Mouse (Mus musculus): ENCODE data around the gene Hspa12b.
A peak's percentile ranks its signal among the peaks of the same experiment; 100 is the strongest.
"Not testable (repeated sequence)": the region's sequence is repeated elsewhere in the genome, so short reads cannot be mapped to it uniquely, and the experiment has no call there.

The Hspa12b gene

DNA sequence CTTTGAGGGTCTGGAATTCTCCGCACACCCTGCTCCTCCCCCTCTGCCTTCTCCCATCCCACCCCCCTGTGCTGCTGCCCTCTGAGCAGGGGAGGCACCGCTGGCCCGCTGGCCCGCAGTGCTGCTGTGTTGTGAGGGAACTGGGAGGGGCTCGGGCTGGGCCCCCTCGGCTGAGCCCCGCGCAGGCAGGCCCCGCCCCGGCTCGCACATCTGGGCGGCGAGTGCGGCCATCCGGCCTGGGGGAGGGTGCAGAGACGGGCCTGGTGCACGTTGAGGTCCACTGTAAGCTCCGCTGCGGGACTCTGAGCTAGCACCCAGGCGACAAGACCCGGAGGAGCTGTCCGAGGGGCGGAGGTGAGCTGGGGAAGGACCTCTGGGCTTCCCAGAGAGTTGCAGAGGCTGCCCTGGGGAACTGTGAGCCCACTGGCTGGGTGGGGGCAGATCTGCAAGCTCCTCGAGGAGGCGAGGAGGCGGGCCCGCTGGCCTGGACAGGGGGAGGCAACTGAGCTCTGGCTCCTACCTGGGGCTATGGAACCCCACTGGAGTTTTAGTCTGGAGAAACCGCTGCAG, at the start of gene Hspa12b:
Hspa12b (plus strand) TSS at position 120 of the 570 bp plus-strand sequence.
- DNase-seq (ENCODE audit: low spot score) = peak; percentile 64

DNA sequence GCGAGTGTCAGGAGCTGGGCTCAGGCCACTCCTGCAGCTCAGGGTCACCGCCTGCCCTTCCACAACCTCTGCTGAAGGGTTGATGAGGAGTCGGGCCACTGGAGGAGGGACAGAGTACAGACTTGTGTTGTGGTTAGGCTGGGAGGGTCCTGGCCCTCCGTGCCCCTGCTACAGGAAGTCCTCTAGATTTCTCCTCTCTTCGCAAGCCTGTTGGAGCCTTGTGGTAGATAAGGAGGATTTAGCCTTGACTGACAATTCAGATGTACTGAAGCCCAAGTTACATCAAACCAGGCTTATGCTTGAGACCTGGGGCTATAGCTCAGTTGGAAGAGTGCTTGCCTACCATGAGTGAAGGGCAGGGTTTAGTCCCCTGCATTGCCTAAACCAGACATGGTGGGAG, 46.6 kb upstream of the Hspa12b start:
- DNase-seq (ENCODE audit: low spot score) = no peak

DNA sequence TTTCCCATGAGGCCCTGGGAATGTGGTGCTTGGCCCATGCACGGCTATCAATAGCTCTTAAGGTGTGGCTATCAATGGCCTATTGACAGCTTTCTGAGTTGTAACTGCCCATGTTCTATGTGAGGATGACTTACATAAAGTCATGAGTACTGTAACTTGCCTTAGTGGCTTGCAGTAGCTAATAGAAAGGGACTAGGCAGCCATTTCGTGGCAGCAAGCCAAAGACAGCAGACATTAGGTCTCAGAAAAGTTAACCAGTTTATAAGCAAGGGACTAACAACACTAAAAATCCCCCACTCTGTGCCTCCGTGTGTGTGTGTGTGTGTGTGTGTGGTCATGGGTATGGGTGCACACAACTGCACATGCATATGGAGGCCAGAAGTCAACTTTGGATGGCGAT, 42.9 kb upstream of the Hspa12b start:
- DNase-seq (ENCODE audit: low spot score) = no peak

DNA sequence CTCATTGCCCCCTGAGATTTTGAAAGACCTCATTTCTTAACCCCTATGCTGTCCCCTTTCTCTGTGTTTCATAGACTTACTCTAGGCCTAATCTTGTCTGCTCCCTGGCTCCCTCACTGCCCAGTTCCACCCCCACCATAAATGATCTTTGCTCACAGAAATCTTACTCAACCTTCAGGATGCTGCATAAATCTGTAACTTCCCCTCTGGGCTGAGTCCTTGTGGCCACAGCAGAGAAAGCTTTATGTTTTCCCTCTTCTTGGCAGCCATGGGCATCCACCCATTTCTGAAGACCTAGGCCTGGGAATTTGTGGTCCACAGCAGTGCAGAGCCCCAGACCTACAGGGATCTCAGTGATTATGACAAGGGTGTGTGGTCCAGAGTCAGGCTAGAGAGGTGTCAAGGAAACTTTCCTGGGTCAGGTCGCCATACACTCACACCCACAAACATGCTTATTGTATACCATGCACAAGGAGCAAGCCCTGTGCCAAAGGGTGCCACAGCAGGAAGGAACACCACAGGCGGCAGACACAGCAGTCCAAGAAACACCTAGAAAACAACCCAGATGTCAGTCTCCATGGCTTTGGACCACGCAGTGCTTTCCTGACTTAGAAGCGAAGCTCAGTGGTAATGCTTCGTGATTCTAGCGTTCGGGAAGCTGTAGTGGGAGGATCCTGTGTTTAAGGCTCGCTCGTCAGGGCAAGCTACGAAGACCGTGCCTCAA, 40.3 kb upstream of the Hspa12b start, which contains the start of gene Siglec1:
Siglec1 (minus strand) TSS at position 99 of the 724 bp plus-strand sequence.
- no peak for DNase-seq (ENCODE audit: low spot score)

DNA sequence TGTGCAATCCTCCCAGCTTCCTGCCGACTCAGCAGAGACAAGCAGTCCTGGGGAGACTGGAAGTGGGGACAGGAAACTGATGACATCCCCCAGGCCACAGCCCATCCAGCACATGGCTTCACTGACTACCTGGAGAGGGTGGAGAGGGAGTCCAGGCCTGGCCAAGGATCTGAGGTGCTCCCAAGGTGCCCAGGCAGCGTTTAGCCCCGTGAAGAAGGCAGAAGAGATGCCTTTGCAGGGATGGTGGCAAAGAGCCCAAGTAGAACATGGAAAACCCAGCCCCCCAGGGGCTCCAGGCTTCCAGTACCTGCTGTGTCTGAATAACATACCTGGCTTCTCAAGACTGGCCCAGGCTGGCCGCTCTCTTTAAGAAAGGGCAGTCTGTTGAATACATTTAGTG, 38.5 kb upstream of the Hspa12b start:
- no peak for DNase-seq (ENCODE audit: low spot score)

DNA sequence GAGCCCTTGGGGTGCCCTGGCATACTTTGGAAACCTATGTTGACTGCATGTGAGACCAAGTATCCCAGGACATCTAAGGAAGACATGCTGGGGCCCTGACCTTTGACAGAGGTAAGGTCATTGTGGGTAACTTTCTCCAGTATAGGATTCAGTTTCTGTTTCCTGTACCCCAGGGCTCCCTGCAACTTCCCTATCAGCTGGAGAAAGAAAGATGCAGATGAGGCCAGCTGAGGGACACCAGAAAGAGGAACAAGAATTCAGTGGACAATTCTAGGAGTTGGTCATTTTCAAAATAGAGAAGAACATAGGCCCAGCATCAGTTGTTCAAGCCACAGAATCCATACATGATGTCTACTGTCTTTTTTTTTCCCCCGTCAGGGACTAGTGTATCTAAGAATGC, 37.4 kb upstream of the Hspa12b start:
- no peak for DNase-seq (ENCODE audit: low spot score)

DNA sequence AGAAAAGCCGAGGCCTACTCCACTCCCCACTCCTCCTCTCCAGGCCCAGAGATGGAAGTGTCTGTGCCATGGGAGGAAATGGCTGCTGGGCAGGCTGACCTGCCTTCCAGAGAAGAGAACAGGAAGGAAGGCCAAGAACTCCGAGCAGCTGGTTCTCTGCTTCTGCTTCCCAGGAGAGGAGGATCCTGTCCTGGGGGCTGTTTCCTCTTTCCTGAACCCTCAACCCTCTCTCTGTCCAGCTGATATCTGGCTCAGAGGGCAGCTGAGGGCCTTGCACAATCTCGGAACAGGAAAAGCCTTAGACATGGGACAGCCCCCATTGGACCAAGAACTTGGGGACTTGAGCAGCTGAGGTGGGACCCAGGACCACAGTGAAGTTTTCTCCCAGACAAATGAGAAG, 36.2 kb upstream of the Hspa12b start:
- DNase-seq (ENCODE audit: low spot score) = peak; percentile 12

DNA sequence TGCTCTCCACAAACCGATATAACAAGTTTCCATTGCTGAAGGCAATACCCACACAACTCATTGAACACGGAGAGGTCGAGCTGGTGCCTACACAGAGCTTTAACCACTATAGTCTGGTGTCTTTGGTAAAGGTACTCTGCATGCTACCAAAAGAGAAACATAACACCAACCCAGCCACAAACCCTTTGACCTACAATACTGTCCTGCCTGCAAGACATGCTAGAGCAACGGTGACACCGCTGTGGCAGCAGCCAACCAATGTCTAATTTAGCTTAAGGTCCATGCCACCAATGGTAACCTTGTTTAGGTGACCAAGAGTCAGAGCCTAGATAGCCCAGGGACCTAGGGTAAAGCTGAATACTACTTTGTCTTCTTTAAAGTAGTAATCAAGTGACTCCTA, 33.5 kb upstream of the Hspa12b start:
- peak; percentile 1 for DNase-seq (ENCODE audit: low spot score)

DNA sequence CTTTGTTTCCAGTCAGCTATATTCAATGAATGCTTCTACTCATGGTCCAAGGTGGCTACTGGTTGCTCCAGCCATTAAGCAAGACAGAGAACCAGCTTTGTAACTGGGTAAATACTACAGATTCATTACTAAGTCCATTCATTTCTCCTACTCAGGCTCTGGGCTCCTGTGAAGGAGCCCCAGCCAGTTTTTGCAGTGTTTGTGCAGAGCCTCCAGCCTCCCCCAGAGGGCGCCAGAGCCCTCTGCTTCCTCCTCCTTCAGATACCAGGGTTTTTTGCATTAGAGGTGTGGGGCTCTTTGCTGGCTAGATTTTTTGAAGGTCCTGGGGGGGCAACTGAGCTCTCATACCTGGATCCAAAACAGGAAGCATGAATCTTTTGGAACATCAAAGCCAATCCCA, 32.3 kb upstream of the Hspa12b start:
- DNase-seq (ENCODE audit: low spot score) = peak; percentile 75

DNA sequence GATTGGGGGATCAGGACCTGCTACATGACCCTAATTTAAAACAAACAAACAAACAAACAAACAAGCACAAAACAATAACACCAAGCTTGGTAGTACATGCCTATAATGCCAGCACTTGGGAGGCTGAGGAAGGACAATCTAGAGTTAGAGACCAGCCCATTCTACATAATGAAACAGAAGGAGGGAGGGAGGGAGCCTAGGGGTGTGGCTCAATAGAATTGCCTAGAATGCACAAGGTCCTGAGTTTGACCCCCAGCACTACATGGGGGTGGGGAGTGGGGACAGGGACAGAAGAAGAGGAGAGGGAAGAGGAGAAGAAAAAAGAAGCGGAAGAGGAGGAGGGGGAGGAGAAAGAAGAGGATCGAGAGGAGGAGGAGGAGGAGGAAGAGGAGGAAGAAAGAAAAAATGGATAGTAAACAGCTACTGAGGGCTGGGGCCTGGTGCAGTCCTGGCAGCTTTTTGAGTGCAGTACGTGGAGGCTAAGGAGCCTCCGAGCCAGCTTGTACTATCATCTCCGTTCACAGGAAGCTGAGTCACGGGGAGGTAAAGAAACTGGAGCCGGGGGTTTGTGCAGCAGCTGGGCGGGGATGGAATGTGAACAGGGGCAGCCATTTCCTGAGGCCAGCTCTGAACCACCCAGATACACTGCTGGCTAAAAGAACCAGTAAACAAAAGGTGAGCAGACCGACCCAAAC, 30.8 kb upstream of the Hspa12b start:
- DNase-seq (ENCODE audit: low spot score) = peak; percentile 79

DNA sequence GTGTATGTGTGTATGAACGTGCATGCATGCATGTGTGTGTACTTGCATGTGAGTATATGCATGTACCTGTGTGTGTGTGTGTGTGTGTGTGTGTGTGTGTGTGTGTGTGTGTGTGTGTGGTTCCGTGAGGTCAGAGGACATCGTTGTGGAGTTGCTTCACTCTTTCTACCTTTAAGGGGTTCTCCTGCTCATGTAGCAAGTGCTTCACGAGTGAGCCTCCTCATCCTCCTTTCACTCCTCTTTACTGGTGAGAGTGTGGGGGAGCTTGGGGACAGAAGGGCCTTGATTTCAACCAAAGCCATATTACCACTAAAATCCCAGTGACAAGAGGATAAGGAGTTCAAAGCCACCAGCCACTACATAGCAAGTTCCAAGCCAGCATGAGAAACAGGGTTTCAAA, 30.0 kb upstream of the Hspa12b start:
- DNase-seq (ENCODE audit: low spot score) = no peak

DNA sequence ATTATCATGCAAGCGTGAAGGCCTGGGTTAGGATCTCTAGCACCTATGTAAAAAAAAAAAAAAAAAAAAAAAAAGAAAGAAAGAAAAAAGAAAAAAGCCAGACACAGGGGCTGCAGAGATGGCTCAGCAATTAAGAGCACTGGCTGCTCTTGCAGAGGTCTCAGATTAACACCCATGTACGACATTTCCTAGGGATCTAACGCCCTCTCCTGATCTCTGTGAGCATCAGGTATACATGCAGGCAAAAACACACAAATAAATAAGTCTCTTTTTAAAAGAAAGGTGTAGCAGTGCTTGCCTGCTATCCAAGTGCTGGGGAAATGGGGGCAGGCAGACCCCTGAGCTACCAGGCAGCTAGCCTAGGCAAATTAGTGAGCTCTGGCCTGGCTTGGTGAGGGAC, 25.6 kb upstream of the Hspa12b start:
- DNase-seq (ENCODE audit: low spot score) = no peak

DNA sequence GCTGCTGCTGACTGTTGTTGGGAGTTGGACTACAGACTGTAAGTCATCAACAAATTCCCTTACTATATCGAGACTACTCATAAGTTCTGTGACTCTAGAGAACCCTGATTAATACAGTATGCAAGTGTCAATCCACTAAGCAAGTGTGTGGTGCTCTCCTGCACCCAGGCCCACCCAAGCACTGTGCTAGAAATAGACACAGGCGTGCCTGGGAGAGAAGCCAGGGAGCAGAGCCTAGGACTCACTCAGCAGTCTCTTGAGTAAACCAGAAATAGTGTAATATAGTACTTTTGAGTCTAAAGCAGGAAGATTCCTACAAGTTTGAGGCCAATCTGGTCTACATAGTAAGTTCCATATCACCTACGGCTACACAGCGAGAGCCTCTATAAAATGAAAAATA, 23.1 kb upstream of the Hspa12b start:
- peak; percentile 24 for DNase-seq (ENCODE audit: low spot score)

DNA sequence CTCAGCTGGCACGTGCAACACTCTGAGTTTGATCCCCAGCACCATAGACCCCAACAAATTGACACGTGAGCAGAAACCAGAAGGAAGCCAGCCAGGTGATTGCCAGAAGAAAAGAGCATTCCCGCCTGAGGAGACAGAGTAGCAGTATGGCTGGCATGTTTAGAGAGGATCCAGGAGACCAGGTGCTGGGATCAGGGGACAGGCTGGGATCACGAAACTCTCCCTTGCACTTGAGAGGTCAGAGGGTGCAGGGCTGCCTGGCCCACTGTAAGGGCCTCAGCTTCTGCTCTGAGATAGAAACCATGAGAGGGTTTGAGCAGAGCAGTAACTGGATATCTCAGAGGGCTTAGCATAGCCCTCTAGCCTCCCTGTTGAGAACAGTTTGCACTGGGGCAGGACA, 22.0 kb upstream of the Hspa12b start:
- DNase-seq (ENCODE audit: low spot score) = not testable (repeated sequence)

DNA sequence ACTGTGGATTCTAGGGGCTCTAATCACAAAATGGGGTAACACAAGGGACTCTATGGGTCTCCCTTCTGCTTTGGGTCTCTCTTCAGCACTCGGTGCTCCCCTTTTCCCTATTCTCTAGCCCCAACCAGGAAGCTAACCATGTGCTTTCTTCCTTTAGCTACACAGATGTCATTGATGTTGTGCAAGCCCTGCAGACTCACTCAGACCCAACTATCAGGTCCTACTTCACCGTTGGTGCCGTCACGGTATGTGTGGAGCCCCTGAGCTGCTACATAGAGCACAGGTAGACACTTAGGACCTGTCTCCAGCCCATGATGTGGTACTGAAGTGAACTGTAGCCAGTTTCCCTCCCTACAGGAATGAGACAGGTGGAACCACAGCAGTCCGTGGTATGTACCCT, 21.1 kb upstream of the Hspa12b start:
- DNase-seq (ENCODE audit: low spot score) = no peak

DNA sequence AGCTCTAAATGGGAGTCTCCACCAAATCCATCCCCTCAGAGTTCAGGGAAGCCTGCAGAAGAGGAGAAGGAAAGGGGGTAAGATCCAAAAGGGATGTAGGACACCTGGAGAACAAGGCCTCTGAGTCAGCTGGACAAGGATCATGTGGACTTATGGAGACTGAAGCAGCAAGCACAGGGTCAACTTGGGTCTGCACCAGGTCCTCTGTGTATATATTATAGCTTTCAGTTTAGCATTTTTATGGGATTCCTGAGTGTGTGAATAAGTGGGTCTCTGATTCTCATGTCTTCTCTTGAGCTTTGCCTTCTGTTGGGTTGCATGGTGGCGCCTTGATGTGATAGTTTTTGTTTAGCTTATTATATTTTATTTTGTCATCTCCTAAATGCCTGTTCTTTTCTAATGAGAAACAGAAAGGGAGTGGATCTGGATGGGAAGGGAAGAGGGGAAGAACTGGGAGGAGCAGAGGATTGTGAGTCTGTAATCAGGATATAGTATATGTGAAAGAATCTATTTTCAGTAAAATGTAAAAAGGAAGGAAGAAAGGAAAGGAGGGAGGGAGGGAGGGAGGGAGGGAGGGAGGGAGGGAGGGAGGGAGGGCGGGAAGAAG, 8.0 kb upstream of the Hspa12b start:
- peak; percentile 36 for DNase-seq (ENCODE audit: low spot score)

DNA sequence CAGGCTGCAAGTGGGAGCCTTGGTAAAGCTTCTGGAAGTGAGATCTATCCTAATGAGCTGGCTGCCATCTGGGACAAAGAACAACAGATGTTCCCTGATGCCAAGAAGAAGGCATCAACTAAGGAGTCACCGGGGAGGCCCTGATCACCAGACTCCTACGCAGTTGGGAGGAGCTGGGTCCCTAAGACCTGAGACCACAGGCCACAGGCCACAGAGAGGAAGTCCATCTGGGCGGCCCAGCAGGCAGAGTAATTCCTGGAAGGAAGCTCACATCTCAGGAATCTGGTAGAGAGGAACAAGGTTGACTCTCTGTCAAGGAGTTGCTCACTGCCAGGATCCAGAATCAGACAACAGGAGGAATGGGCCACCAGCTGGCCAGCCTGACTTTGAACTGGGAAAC, 2.9 kb upstream of the Hspa12b start:
- DNase-seq (ENCODE audit: low spot score) = peak; percentile 3

DNA sequence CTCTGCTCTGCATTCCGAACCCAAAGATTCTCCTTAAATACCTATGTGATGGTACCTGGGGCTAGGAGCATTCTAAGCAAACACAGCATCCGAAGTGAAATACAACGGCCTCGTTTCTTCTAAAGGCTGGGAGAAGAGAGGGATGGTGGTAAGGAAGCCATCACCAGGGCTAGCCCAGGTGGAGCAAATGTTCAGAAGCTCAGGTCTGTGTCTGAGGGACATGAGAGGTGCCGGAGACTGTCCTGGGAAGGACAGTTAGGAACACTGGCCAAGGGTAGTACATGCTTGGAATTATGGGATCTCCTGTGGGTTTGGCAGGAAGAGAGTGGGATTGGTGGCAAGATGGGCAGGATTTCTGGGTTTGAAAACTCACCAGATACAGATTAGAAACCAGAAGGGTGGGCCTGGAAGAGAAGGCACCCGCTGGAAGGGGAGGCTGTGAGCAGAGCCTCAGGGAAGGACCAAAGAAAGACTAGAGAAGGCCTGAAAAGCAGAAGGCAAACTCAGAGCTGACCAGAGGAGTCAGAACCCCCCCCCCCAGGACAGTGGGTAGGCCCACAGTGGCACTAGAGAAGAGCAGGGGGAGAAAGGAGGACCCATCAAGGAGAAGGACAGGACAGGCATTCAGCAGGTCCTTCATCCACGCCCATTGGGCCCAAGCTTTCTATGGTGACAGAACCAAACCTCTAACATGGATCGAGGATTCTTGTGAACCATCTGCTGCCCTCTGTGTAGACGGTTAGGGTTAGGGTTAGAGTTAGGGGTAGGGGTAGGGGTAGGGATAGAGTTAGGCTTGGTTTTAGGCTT, 1.7 kb upstream of the Hspa12b start:
- peak; percentile 1 for DNase-seq (ENCODE audit: low spot score)

DNA sequence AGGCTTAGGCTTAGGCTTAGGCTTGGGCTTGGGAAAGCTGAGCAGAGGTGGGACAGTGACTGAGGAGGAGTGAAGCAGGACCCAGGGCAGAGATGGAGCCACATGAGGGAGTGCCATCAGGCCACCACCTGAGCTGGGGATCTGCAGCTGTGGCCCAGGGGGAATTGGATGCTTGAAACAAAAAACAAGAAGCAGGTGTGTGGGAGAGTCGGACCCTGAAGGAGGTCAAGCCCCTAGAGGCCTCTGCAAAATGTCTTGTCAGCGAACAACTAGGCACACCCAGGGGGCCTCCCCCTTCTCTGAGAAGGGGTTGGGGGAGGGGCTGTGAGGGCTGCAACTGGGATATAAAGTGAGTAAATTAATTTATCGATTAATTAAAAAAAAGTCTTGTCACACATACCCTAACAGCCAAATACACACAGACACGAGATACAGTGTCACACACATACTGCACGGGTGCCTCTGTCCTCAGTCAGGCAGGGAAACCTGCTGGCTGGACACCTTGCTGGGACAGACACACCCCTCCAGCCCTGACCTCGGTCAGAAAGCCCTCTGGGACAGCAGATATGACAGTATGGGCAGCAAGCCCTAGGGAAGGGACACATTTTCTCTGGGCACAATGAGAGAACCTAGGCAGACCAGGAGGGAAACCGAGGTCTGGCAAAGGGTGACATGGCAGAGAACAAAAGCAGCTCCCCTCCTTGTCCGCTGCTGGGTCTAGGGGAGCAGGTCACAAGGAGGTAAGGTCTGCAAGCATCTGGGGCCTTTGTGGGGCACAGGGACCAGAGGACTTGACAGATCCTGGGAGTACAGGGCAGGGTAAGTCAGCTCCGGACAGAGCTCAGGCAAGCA, 890 bp upstream of the Hspa12b start:
- DNase-seq (ENCODE audit: low spot score) = peak; percentile 1

DNA sequence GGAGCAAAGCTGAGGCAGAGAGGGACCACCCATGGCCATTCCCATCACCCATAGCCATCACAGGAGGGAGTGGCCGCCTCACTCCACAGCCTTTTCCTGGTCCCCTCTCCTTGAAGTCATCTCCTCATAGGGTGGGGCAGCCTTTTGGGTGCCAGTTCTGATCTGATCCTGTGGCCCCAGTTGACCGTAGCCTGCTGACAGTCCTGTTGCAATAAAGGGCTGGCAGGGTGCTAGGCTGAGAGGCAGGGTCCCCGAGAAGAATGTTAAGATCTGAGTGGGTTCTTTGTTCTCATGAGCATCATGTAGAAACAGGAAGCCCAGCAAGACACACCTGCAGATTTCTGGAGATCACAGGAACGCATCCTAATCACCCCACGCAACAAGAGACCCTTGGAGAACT, 1.1 kb downstream of the Hspa12b start:
- DNase-seq (ENCODE audit: low spot score) = peak; percentile 12

DNA sequence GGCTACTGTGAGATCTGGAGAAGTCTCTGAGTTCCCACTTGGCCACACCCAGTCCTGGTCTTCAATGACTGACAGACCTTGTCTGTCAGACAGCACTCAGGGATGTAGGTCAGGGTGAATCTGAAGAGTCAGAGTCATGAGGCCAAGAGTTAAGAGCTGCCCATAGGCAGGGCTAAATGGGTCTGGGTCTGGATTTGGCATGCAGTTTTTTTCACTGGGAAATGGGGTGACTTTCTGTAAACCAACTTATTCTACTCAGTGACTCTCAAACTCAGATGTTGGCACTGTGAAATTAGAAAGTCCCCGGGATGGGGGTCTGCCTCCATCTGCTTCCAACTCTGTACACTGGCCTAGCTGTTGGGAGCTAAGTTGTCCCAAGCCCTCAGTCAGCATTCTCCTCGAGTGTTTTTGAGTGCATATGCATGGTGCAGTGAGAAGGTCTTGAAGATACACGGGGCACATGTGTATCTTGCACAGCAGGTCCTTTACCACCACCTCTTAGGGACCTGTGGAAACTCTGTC, 1.6 kb downstream of the Hspa12b start:
- DNase-seq (ENCODE audit: low spot score) = peak; percentile 1

Data from urinary bladder, postnatal 14 days (tissue).